Mouse (Mus musculus): ENCODE measurements around the gene Flt3l.
"Not testable (repeated sequence)": the region's sequence is repeated elsewhere in the genome, so short reads cannot be mapped to it uniquely, and the experiment has no call there.

The Flt3l gene

GRCm38 (mm10) chr7:45135993-45136567 lies at the start of gene Flt3l, which contains the start of gene Gm45713:
Flt3l (minus strand) TSS chr7:45136432.
Gm45713 (minus strand) TSS chr7:45136231.
- DNase-seq, result peak; percentile 91 to 93

GRCm38 (mm10) chr7:45185921-45186320 lies 49.7 kb upstream of the Flt3l start:
- no peak for DNase-seq

- DNase-seq, result no peak
Observed at GRCm38 (mm10) chr7:45183672-45184071, 47.4 kb upstream of the Flt3l start.

GRCm38 (mm10) chr7:45182606-45183005 lies 46.4 kb upstream of the Flt3l start:
- peak; percentile 22 to 39 for DNase-seq

GRCm38 (mm10) chr7:45182199-45182601 lies 46.0 kb upstream of the Flt3l start:
- peak; percentile 92 to 93 for DNase-seq

GRCm38 (mm10) chr7:45181540-45181939 lies 45.3 kb upstream of the Flt3l start:
- no peak for DNase-seq

- DNase-seq, result no peak
Observed at GRCm38 (mm10) chr7:45180896-45181477, 44.8 kb upstream of the Flt3l start, which contains the start of gene Pth2. Pth2 (plus strand) TSS chr7:45180995.

GRCm38 (mm10) chr7:45179469-45179868 lies 43.2 kb upstream of the Flt3l start, which contains the start of gene Gfy:
Gfy (minus strand) TSS chr7:45179569.
- no peak for DNase-seq

- DNase-seq, result no peak
Observed at GRCm38 (mm10) chr7:45178550-45178949, 42.3 kb upstream of the Flt3l start.

- DNase-seq, result no peak
Observed at GRCm38 (mm10) chr7:45176356-45176755, 40.1 kb upstream of the Flt3l start.

- no peak for DNase-seq
Observed at GRCm38 (mm10) chr7:45175929-45176328, 39.7 kb upstream of the Flt3l start.

GRCm38 (mm10) chr7:45175398-45175797 lies 39.2 kb upstream of the Flt3l start:
- DNase-seq, result no peak

- no peak for DNase-seq
Observed at GRCm38 (mm10) chr7:45174567-45175280, 38.5 kb upstream of the Flt3l start.

- DNase-seq, result not testable (repeated sequence)
Observed at GRCm38 (mm10) chr7:45173772-45174171, 37.5 kb upstream of the Flt3l start.

GRCm38 (mm10) chr7:45172974-45173373 lies 36.7 kb upstream of the Flt3l start:
- DNase-seq, result no peak

GRCm38 (mm10) chr7:45169495-45169894 lies 33.3 kb upstream of the Flt3l start:
- DNase-seq, result no peak

- DNase-seq, result no peak
Observed at GRCm38 (mm10) chr7:45168656-45169055, 32.4 kb upstream of the Flt3l start.

- DNase-seq, result no peak
Observed at GRCm38 (mm10) chr7:45167761-45168445, 31.7 kb upstream of the Flt3l start.

- no peak for DNase-seq
Observed at GRCm38 (mm10) chr7:45166950-45167401, 30.7 kb upstream of the Flt3l start.

- no peak for DNase-seq
Observed at GRCm38 (mm10) chr7:45165701-45166100, 29.5 kb upstream of the Flt3l start.

- no peak for DNase-seq
Observed at GRCm38 (mm10) chr7:45164833-45165232, 28.6 kb upstream of the Flt3l start.

GRCm38 (mm10) chr7:45163735-45164490 lies 27.7 kb upstream of the Flt3l start, which contains the start of gene Slc17a7:
Slc17a7 (plus strand) TSS chr7:45163949.
- DNase-seq, result peak in 1 of 2 experiments; percentile 34
